In genomic region chr2:132698420-132698819, GRCm38 (mm10) we compare ENCODE assay signal across 9 mouse cellular contexts. TPM values are rescaled to one million over a fixed set of nuclear protein-coding genes. Genes with fewer than 3 reads are reported as not detected.
DNase-seq lines count a peak whose midpoint lies in the region; ATAC-seq and TF ChIP-seq lines count a peak whose summit lies in the region.
"Had no signal": no experiment of that assay in that cellular context is flagged by ENCODE, and none has a peak within 500 bp of the region (broad histone marks: within the 10 kb centered on the region; RNA-seq: fewer than 3 reads in every experiment).

No protein-coding gene starts in this region.

- no peak for TF ChIP-seq EP300 in stomach, postnatal 0 days (optimal IDR thresholded peaks at IDR 0.05)

- H3K9ac ChIP-seq in midbrain, embryonic 11.5 days (ENCODE audit: low read length) = no peak overlapping the region
- no peak overlapping the region for H3K9ac ChIP-seq in liver, embryonic 13.5 days
- no peak overlapping the region for H3K9ac ChIP-seq in stomach, postnatal 0 days (ENCODE audit: low read length)
- H3K9ac ChIP-seq: midbrain, embryonic 12.5 days had no signal

- no peak for TF ChIP-seq CTCF in stomach, postnatal 0 days (IDR thresholded peaks at IDR 0.05; ENCODE audit: low read depth)

- H3K36me3 ChIP-seq in midbrain, embryonic 11.5 days (ENCODE audit: control insufficient read depth, insufficient read depth, low read length) = no peaks in the 10 kb centered on the region
- H3K36me3 ChIP-seq in midbrain, embryonic 10.5 days = peaks cover 9% of the 10 kb centered on the region
- H3K36me3 ChIP-seq in liver, embryonic 13.5 days = peaks cover under 1% of the 10 kb centered on the region; the same call in 1 of the 2 replicates
- peaks cover 5% of the 10 kb centered on the region; the same call in 1 of the 2 replicates for H3K36me3 ChIP-seq in stomach, postnatal 0 days (ENCODE audit: control insufficient read depth, insufficient read depth, low read length)
- peaks cover 3% of the 10 kb centered on the region for H3K36me3 ChIP-seq in forebrain, embryonic 10.5 days (replicated peaks)

- no peak overlapping the region for H3K4me2 ChIP-seq in midbrain, embryonic 11.5 days
- peak overlapping the region; percentile 21; the same call in 1 of the 2 replicates for H3K4me2 ChIP-seq in liver, embryonic 13.5 days
- no peak overlapping the region for H3K4me2 ChIP-seq in stomach, postnatal 0 days (replicated peaks; ENCODE audit: low read depth)
- H3K4me2 ChIP-seq: midbrain, embryonic 12.5 days had no signal

- H3K27me3 ChIP-seq in midbrain, embryonic 11.5 days (ENCODE audit: control insufficient read depth, insufficient read depth, low read length) = no peaks in the 10 kb centered on the region
- no peaks in the 10 kb centered on the region for H3K27me3 ChIP-seq in midbrain, embryonic 10.5 days (ENCODE audit: low read depth, poor library complexity, severe bottlenecking)
- no peaks in the 10 kb centered on the region for H3K27me3 ChIP-seq in liver, embryonic 13.5 days
- no peaks in the 10 kb centered on the region for H3K27me3 ChIP-seq in stomach, postnatal 0 days (ENCODE audit: control insufficient read depth, insufficient read depth, low read length)
- H3K27me3 ChIP-seq in forebrain, embryonic 10.5 days (ENCODE audit: poor library complexity, severe bottlenecking) = no peaks in the 10 kb centered on the region
- H3K27me3 ChIP-seq: midbrain, embryonic 12.5 days had no signal

- 0 out of 2 replicates have a peak, but pooled peaks have one; percentile 22 for ATAC-seq in midbrain, embryonic 11.5 days (ENCODE audit: low FRiP score)
- no peak for ATAC-seq in liver, embryonic 13.5 days (ENCODE audit: low read depth)
- peak; percentile 80 for ATAC-seq in stomach, postnatal 0 days (ENCODE audit: low FRiP score, low TSS enrichment)
- ATAC-seq in erythroid progenitor cell, adult 5-6 weeks (replicated peaks; ENCODE audit: low FRiP score, poor library complexity, severe bottlenecking) = no peak

- no peaks in the 10 kb centered on the region for H3K9me3 ChIP-seq in midbrain, embryonic 11.5 days (ENCODE audit: control insufficient read depth, low read length)
- no peaks in the 10 kb centered on the region for H3K9me3 ChIP-seq in midbrain, embryonic 10.5 days (replicated peaks)
- no peaks in the 10 kb centered on the region for H3K9me3 ChIP-seq in liver, embryonic 13.5 days (replicated peaks)
- no peaks in the 10 kb centered on the region for H3K9me3 ChIP-seq in stomach, postnatal 0 days (ENCODE audit: control insufficient read depth, low read length)
- H3K9me3 ChIP-seq in forebrain, embryonic 10.5 days = no peaks in the 10 kb centered on the region
- H3K9me3 ChIP-seq: midbrain, embryonic 12.5 days had no signal

- H3K4me1 ChIP-seq in midbrain, embryonic 11.5 days (ENCODE audit: control insufficient read depth, insufficient read depth, low read length) = no peaks in the 10 kb centered on the region
- H3K4me1 ChIP-seq in midbrain, embryonic 10.5 days = peaks cover 18% of the 10 kb centered on the region
- H3K4me1 ChIP-seq in liver, embryonic 13.5 days (replicated peaks) = peaks cover 66% of the 10 kb centered on the region
- H3K4me1 ChIP-seq in stomach, postnatal 0 days (replicated peaks; ENCODE audit: control insufficient read depth, insufficient read depth) = no peaks in the 10 kb centered on the region
- peaks cover 8% of the 10 kb centered on the region for H3K4me1 ChIP-seq in forebrain, embryonic 10.5 days
- H3K4me1 ChIP-seq: midbrain, embryonic 12.5 days had no signal

- no peak overlapping the region for H3K4me3 ChIP-seq in midbrain, embryonic 11.5 days (ENCODE audit: low read depth, low read length)
- H3K4me3 ChIP-seq in midbrain, embryonic 10.5 days = no peak overlapping the region
- H3K4me3 ChIP-seq in liver, embryonic 13.5 days (replicated peaks) = no peak overlapping the region
- H3K4me3 ChIP-seq in stomach, postnatal 0 days (ENCODE audit: low read depth, low read length) = no peak overlapping the region
- no peak overlapping the region for H3K4me3 ChIP-seq in forebrain, embryonic 10.5 days
- H3K4me3 ChIP-seq: midbrain, embryonic 12.5 days had no signal

- peak; percentile 3 for DNase-seq in cerebellum, adult 9-10 months
- no peak for DNase-seq in cerebellum, adult 11 months
- peak; percentile 81 for DNase-seq in midbrain, embryonic 11.5 days (ENCODE audit: low spot score, missing footprints)
- DNase-seq in midbrain, embryonic 10.5 days (ENCODE audit: low spot score) = no peak
- DNase-seq in liver, embryonic 13.5 days = no peak
- peak; percentile 57 for DNase-seq in stomach, postnatal 0 days (ENCODE audit: low spot score)
- no peak for DNase-seq in forebrain, embryonic 10.5 days (ENCODE audit: extremely low spot score, low spot score)

- 72% methylated on average over 6 of the region's 6 CpGs for WGBS in midbrain, embryonic 11.5 days
- WGBS in midbrain, embryonic 10.5 days = 75% methylated on average over 6 of the region's 6 CpGs
- WGBS in liver, embryonic 13.5 days (ENCODE audit: insufficient replicate concordance) = 77% methylated on average over 6 of the region's 6 CpGs
- WGBS in stomach, postnatal 0 days = 52% methylated on average over 6 of the region's 6 CpGs
- WGBS in forebrain, embryonic 10.5 days = 89% methylated on average over 6 of the region's 6 CpGs

- H3K27ac ChIP-seq in midbrain, embryonic 11.5 days (ENCODE audit: low read depth, low read length) = no peak overlapping the region
- H3K27ac ChIP-seq in midbrain, embryonic 10.5 days (replicated peaks) = no peak overlapping the region
- peak overlapping the region; percentile 99 for H3K27ac ChIP-seq in liver, embryonic 13.5 days
- no peak overlapping the region for H3K27ac ChIP-seq in stomach, postnatal 0 days (replicated peaks)
- H3K27ac ChIP-seq in forebrain, embryonic 10.5 days = no peak overlapping the region
- H3K27ac ChIP-seq: midbrain, embryonic 12.5 days had no signal

RNA-seq across cellular contexts. Expression of gene Shld1, which starts 11.7 kb away (rescaled TPM):
- polyA plus RNA-seq in midbrain, embryonic 11.5 days (2014; fragmentation: Nextera tagmentation; extraction: Ambion mirVana) = 17.9 and 20.5 TPM in 2 replicates
- 16.4 and 20.4 TPM in 2 replicates for polyA plus RNA-seq in midbrain, embryonic 10.5 days (2016; fragmentation: Nextera tagmentation; extraction: Ambion mirVana)
- polyA plus RNA-seq in liver, embryonic 13.5 days (2015; fragmentation: Nextera tagmentation; extraction: Ambion mirVana) = 11.1 and 12.1 TPM in 2 replicates
- polyA plus RNA-seq in stomach, postnatal 0 days (2015; fragmentation: Nextera tagmentation; extraction: Ambion mirVana) = 9.8 and 10.5 TPM in 2 replicates
- 13.4 and 14.4 TPM in 2 replicates for total RNA-seq in erythroid progenitor cell, adult 5-6 weeks (2015; ENCODE audit: low replicate concordance)
- 8.1 and 9.8 TPM in 2 replicates for total RNA-seq in erythroid progenitor cell, adult 5-6 weeks (2017; ENCODE audit: low replicate concordance)
- 15.1 and 16.0 TPM in 2 replicates for polyA plus RNA-seq in forebrain, embryonic 10.5 days (2016; fragmentation: Nextera tagmentation; extraction: Ambion mirVana)

Comparison
In these comparisons a context has a peak if more than half of its experiments do, and no peak if none do; other contexts are left out.
1. DNase-seq: peak in cerebellum, adult 9-10 months (single experiment), midbrain, embryonic 11.5 days (single experiment) and stomach, postnatal 0 days (single experiment); none in cerebellum, adult 11 months (single experiment), midbrain, embryonic 10.5 days (single experiment), liver, embryonic 13.5 days (single experiment) and forebrain, embryonic 10.5 days (single experiment).
2. ATAC-seq: peak in midbrain, embryonic 11.5 days (single experiment) and stomach, postnatal 0 days (single experiment); none in liver, embryonic 13.5 days (single experiment) and erythroid progenitor cell, adult 5-6 weeks (single experiment).